Mouse (Mus musculus): Measurements from ENCODE around the gene Pigv. TPM values are rescaled to one million over a fixed set of nuclear protein-coding genes. Genes with fewer than 3 reads are reported as not detected.

Gene Pigv
- polyA plus RNA-seq (2014; fragmentation: Nextera tagmentation; extraction: Ambion mirVana), result 15.6 and 18.9 TPM in 2 replicates

DNA sequence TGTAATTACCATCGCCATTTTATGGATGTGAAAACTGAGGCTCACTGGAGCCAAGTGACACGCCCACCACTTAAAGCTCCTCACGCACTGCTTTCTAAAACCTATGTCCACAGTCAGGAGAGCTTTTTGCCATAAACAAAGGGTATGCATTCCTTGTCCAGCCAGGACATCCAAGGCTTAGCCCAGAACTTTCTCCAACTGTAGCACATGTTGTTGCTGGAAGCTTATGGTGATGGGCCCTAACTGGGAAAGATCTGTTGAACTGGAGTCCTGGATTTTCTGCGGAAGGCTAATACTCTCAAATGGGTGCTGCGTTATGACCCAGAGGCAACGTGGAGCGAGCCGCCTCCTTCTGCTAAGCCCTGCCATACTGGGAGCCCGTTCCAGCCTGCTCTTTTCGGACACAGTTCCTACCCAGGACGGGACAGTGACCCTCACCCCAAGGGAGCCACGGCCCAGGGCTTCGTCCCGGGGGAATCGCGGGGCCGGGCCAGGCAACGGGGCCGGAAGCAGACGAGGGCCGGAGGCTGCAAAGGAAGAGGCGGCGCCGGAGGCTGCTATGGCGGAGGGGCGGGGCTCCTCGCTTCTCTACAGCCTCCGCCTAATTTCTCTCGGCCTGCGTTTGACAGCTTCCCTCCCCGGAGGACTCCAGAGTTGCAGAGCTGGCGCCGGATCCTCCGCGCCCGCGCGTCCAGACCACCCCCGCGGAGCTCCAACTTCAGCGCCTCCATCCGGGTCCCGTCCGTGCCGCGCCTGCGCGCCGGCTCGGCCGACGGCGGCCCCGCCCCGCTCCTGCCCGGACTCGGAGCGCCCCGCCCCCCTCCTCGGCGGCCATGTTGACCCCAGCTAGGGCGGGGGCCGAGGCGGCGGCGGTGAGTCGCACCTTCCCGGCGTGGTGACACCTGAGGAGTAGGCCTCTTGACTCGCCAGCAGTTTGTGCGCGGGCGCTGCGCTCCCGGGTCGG, at the start of gene Pigv:
Gene Pigv, minus strand, starts transcription at position 767 of the 964 bp plus-strand sequence.
- H3K36me3 ChIP-seq (ENCODE audit: control insufficient read depth, insufficient read depth, low read length), result no peaks in the 10 kb centered on the region; the same call in 1 of the 2 replicates
- H3K4me3 ChIP-seq (ENCODE audit: low read depth, low read length), result peak within 1 kb of the TSS; percentile 65
- H3K27me3 ChIP-seq (ENCODE audit: control insufficient read depth, insufficient read depth, low read length), result no peaks in the 10 kb centered on the region
- WGBS, result under 1% methylated on average over 71 of the region's 76 CpGs
- peak; percentile 84 for ATAC-seq (ENCODE audit: insufficient number of reproducible peaks, insufficient read depth, low FRiP score, low read depth)
- H3K4me1 ChIP-seq (ENCODE audit: control insufficient read depth, insufficient read depth, low read length), result peaks cover 38% of the 10 kb centered on the region
- peak within 1 kb of the TSS; percentile 73 for H3K9ac ChIP-seq (replicated peaks; ENCODE audit: low read depth, low read length)
- peak within 1 kb of the TSS; percentile 79 for H3K4me2 ChIP-seq (replicated peaks; ENCODE audit: low read depth, low read length)
- peak within 1 kb of the TSS; percentile 100 for H3K27ac ChIP-seq (ENCODE audit: low read length)
- H3K9me3 ChIP-seq (ENCODE audit: control insufficient read depth, low read depth, low read length), result no peaks in the 10 kb centered on the region

DNA sequence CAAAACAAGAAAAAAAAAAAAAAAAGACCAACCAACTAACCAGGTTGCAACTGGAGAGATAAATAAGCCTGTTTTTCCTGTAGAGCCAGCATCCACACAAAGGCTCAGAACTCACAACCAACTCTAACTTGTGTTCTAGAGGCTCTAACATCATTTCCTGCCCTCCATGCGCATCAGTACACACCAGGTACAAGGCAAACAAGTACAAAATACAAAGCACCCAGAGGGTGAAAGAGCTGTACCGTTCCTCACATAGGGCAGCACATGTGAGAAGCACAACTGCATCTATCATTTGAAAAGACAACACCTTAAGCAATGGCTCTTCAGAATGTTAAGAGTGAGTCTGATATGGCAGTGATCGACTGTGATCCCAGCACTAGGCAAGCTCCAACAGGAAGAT, 47.3 kb upstream of the Pigv start:
- 80% methylated on average over 3 of the region's 3 CpGs for WGBS
- Histone ChIP-seq H3K27me3 (ENCODE audit: control insufficient read depth, insufficient read depth, low read length) (no peaks in the 10 kb centered on the region), H3K36me3 (ENCODE audit: control insufficient read depth, insufficient read depth, low read length) (peaks cover 76% of the 10 kb centered on the region), H3K4me1 (ENCODE audit: control insufficient read depth, insufficient read depth, low read length) (peaks cover 4% of the 10 kb centered on the region; the same call in 1 of the 2 replicates), H3K4me2 (replicated peaks; ENCODE audit: low read depth, low read length) (no peak overlapping the region), H3K9me3 (ENCODE audit: control insufficient read depth, low read depth, low read length) (no peaks in the 10 kb centered on the region), H3K4me3 (ENCODE audit: low read depth, low read length) (no peak overlapping the region), H3K27ac (ENCODE audit: low read length) (no peak overlapping the region), H3K9ac (replicated peaks; ENCODE audit: low read depth, low read length) (no peak overlapping the region)
- no peak for ATAC-seq (ENCODE audit: insufficient number of reproducible peaks, insufficient read depth, low FRiP score, low read depth)

DNA sequence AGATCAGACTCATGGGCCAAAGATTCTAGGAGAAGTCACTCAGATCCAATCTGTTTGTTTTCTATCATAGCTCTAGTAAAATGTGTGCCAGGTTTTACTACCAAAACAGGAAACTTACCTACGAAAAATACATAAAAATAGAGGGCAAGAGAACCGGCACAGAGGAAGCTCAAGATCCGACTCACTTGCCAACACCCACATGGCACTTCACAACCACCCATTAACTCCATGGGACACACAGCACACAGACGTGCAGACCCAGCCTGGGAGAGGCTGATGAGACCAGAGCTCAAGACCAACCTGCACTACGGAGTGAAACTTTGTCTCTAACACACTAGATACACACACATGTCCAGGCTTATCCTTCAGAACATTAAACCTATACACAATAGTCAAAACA, 40.3 kb upstream of the Pigv start:
- WGBS, result 83% methylated on average over 5 of the region's 5 CpGs
- H3K27me3 ChIP-seq (ENCODE audit: control insufficient read depth, insufficient read depth, low read length), result no peaks in the 10 kb centered on the region
- H3K36me3 ChIP-seq (ENCODE audit: control insufficient read depth, insufficient read depth, low read length), result peaks cover 60% of the 10 kb centered on the region
- H3K9me3 ChIP-seq (ENCODE audit: control insufficient read depth, low read depth, low read length), result no peaks in the 10 kb centered on the region
- H3K27ac ChIP-seq (ENCODE audit: low read length), result no peak overlapping the region
- H3K9ac ChIP-seq (replicated peaks; ENCODE audit: low read depth, low read length), result no peak overlapping the region
- H3K4me1 ChIP-seq (ENCODE audit: control insufficient read depth, insufficient read depth, low read length), result peaks cover 9% of the 10 kb centered on the region; the same call in 1 of the 2 replicates
- no peak for ATAC-seq (ENCODE audit: insufficient number of reproducible peaks, insufficient read depth, low FRiP score, low read depth)
- no peak overlapping the region for H3K4me2 ChIP-seq (replicated peaks; ENCODE audit: low read depth, low read length)
- no peak overlapping the region for H3K4me3 ChIP-seq (ENCODE audit: low read depth, low read length)

DNA sequence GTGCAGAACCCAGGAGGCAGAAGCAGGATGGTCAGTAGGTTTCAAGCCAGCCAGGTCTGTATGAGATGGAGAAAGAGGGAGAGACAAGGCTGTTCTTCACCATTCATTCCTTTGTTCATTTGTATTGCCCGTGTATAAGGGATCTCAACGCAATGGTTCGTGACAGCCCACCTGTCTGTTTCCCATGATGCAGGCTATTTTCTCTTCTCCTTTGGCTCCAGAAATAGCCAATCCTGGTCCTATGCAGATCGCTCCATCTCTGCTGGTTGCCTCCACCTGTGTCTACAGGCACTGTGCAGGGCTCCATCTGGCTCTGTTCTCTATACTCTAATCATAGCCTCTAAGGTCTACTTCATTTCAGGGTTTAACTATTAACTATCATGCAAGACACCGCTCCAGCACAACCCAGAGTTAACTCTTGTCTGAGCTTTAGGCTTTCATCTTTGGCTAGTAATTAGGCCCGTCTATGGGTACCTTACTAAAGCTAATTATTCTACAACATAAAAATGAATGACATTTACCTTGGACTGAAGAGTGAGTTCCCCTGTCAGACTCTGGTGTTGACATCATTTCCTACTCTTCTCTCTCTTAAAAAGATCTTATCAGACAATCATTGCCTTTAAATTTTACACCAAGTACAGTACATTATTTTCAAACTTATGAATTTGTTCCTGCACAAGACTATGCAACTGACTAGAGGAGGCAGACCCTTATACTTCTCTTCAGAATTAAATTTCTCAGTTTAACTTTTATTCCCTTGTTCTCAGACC, 39.0 kb upstream of the Pigv start:
- Histone ChIP-seq H3K4me2 (replicated peaks; ENCODE audit: low read depth, low read length) (no peak overlapping the region), H3K36me3 (ENCODE audit: control insufficient read depth, insufficient read depth, low read length) (peaks cover 50% of the 10 kb centered on the region), H3K9me3 (ENCODE audit: control insufficient read depth, low read depth, low read length) (no peaks in the 10 kb centered on the region), H3K9ac (replicated peaks; ENCODE audit: low read depth, low read length) (no peak overlapping the region), H3K27ac (ENCODE audit: low read length) (no peak overlapping the region), H3K4me3 (ENCODE audit: low read depth, low read length) (no peak overlapping the region), H3K4me1 (ENCODE audit: control insufficient read depth, insufficient read depth, low read length) (peaks cover 21% of the 10 kb centered on the region), H3K27me3 (ENCODE audit: control insufficient read depth, insufficient read depth, low read length) (no peaks in the 10 kb centered on the region)
- WGBS, result 88% methylated on average over 6 of the region's 6 CpGs
- no peak for ATAC-seq (ENCODE audit: insufficient number of reproducible peaks, insufficient read depth, low FRiP score, low read depth)

DNA sequence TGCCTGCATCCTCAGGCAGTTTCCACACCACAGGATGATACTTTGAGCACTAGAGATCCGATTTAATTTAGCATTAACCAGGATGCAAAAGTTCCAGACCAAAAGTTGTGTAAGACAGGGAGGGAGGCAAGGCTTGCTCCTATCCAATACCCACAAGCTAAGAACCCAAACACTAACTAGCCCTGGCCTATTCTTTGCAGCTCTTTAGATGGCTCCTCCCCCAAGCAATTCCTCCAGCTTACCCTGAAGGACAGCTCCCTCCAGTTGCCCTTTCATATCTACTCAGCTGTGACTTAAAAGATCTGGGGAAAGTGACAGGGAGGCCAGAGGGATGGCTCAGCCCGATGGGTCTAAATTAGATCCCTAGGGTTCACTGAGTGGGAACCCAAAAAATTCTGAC, 36.9 kb upstream of the Pigv start:
- H3K4me3 ChIP-seq (ENCODE audit: low read depth, low read length), result no peak overlapping the region
- no peaks in the 10 kb centered on the region for H3K9me3 ChIP-seq (ENCODE audit: control insufficient read depth, low read depth, low read length)
- peaks cover 38% of the 10 kb centered on the region for H3K36me3 ChIP-seq (ENCODE audit: control insufficient read depth, insufficient read depth, low read length)
- H3K9ac ChIP-seq (replicated peaks; ENCODE audit: low read depth, low read length), result no peak overlapping the region
- H3K4me1 ChIP-seq (ENCODE audit: control insufficient read depth, insufficient read depth, low read length), result peaks cover 34% of the 10 kb centered on the region
- 77% methylated on average over 2 of the region's 2 CpGs for WGBS
- no peak overlapping the region for H3K27ac ChIP-seq (ENCODE audit: low read length)
- no peak overlapping the region for H3K4me2 ChIP-seq (replicated peaks; ENCODE audit: low read depth, low read length)
- H3K27me3 ChIP-seq (ENCODE audit: control insufficient read depth, insufficient read depth, low read length), result no peaks in the 10 kb centered on the region
- no peak for ATAC-seq (ENCODE audit: insufficient number of reproducible peaks, insufficient read depth, low FRiP score, low read depth)

DNA sequence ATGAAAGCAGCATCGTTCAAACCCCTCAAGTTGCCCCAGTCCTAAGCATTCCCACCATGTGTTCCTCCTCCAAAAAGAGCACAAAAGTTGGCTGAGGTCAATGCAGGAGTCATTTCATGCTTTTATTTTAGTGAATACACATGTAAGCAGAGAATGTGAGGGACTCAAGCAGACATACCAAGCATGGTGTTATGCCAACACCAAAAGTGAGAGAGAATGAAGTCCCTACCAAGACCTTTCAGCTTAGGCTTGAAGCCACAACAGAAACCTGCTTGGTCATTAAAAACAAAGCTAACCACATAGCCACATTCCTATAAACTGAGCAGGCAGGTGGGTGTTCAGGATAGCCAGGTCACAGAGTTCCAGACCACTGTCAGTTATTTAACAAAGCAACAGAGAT, 35.0 kb upstream of the Pigv start:
- H3K36me3 ChIP-seq (ENCODE audit: control insufficient read depth, insufficient read depth, low read length), result peaks cover 35% of the 10 kb centered on the region
- no peak for ATAC-seq (ENCODE audit: insufficient number of reproducible peaks, insufficient read depth, low FRiP score, low read depth)
- H3K9ac ChIP-seq (replicated peaks; ENCODE audit: low read depth, low read length), result no peak overlapping the region
- peaks cover 34% of the 10 kb centered on the region for H3K4me1 ChIP-seq (ENCODE audit: control insufficient read depth, insufficient read depth, low read length)
- whole genome bisulfite sequencing, result 32% methylated on average over 1 of the region's 1 CpGs
- no peak overlapping the region for H3K4me3 ChIP-seq (ENCODE audit: low read depth, low read length)
- H3K9me3 ChIP-seq (ENCODE audit: control insufficient read depth, low read depth, low read length), result no peaks in the 10 kb centered on the region
- no peak overlapping the region for H3K4me2 ChIP-seq (replicated peaks; ENCODE audit: low read depth, low read length)
- peak overlapping the region; percentile 28; the same call in 1 of the 2 replicates for H3K27ac ChIP-seq (ENCODE audit: low read length)
- H3K27me3 ChIP-seq (ENCODE audit: control insufficient read depth, insufficient read depth, low read length), result no peaks in the 10 kb centered on the region

DNA sequence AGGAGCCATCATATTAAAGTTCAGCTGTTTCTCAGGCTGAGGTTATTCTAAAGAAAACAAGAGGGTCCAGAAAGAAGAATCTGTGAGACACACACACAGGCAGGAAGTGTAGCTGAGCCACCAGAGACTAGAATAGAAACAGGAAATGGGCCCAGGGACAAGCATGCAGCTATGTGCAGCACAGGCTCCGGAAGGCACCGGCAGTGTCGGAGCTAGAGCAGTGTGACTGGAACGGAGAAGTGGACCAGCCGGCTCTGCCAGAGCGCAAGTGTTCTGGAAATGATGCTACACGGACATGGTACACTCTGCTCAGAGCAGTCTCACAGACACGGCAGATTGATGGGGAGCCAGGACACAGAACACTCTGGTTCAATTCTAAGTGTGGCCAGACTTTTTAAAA, 34.5 kb upstream of the Pigv start:
- no peak overlapping the region for H3K4me2 ChIP-seq (replicated peaks; ENCODE audit: low read depth, low read length)
- 47% methylated on average over 8 of the region's 8 CpGs for WGBS

DNA sequence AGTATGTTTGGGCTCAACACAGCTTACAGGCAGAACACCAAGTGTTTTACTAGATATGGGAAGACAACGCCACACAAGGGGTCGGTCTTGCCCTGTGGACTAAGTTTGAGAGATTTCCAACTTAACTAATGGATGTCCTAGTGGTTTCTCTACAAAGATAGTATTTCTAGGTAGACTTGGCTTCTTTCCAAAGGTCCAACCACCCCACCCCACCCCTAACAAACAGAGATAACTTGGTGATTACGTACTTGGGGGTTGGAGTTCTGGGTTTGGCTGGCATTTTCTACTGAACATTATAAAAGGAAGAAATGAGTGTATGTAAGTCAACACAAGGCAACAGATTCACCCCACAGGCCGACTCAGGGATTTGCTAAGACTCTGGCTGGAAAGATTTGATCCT, 32.6 kb upstream of the Pigv start:
- Histone ChIP-seq H3K9me3 (ENCODE audit: control insufficient read depth, low read depth, low read length) (no peaks in the 10 kb centered on the region), H3K4me2 (replicated peaks; ENCODE audit: low read depth, low read length) (no peak overlapping the region), H3K4me3 (ENCODE audit: low read depth, low read length) (no peak overlapping the region), H3K27me3 (ENCODE audit: control insufficient read depth, insufficient read depth, low read length) (no peaks in the 10 kb centered on the region), H3K36me3 (ENCODE audit: control insufficient read depth, insufficient read depth, low read length) (peaks cover 32% of the 10 kb centered on the region), H3K9ac (replicated peaks; ENCODE audit: low read depth, low read length) (no peak overlapping the region), H3K27ac (ENCODE audit: low read length) (no peak overlapping the region), H3K4me1 (ENCODE audit: control insufficient read depth, insufficient read depth, low read length) (peaks cover 34% of the 10 kb centered on the region)
- no peak for ATAC-seq (ENCODE audit: insufficient number of reproducible peaks, insufficient read depth, low FRiP score, low read depth)
- 84% methylated on average over 4 of the region's 4 CpGs for WGBS

More for the DNA sequence above, 34.5 kb upstream of the Pigv start:
- H3K4me1 ChIP-seq (ENCODE audit: control insufficient read depth, insufficient read depth, low read length), result peaks cover 34% of the 10 kb centered on the region
- H3K27ac ChIP-seq (ENCODE audit: low read length), result peak overlapping the region; percentile 85; the same call in 1 of the 2 replicates
- peaks cover 35% of the 10 kb centered on the region for H3K36me3 ChIP-seq (ENCODE audit: control insufficient read depth, insufficient read depth, low read length)
- peak; percentile 56; the same call in 1 of the 2 replicates for ATAC-seq (ENCODE audit: insufficient number of reproducible peaks, insufficient read depth, low FRiP score, low read depth)
- H3K4me3 ChIP-seq (ENCODE audit: low read depth, low read length), result no peak overlapping the region
- no peaks in the 10 kb centered on the region for H3K9me3 ChIP-seq (ENCODE audit: control insufficient read depth, low read depth, low read length)
- H3K9ac ChIP-seq (replicated peaks; ENCODE audit: low read depth, low read length), result no peak overlapping the region
- H3K27me3 ChIP-seq (ENCODE audit: control insufficient read depth, insufficient read depth, low read length), result no peaks in the 10 kb centered on the region

Measured in stomach, embryonic 14.5 days (tissue).